Mouse (Mus musculus): ENCODE results near the gene Sgf29.

- TF ChIP-seq EP300 (IDR thresholded peaks at IDR 0.05) (no peak), CTCF (IDR thresholded peaks at IDR 0.05) (no peak)
These were observed 51.2 kb downstream of the Sgf29 start for GRCm38 (mm10) chr7:126700063-126701015.
